Mouse (Mus musculus) hindbrain, embryonic 11.5 days (tissue): ENCODE data around the gene Pdap1. TPM values are rescaled to one million over a fixed set of nuclear protein-coding genes. Genes with fewer than 3 reads are reported as not detected.
A peak's percentile ranks its signal among the peaks of the same experiment; 100 is the strongest.

Source experiments
- ATAC-seq: fragments of 200-750 bp; cut with Nextera tagmentation; 2 replicates; pipeline ENCODE4 v1.8.0; 2017; ENCODE audit warnings: mild to moderate bottlenecking, moderate TSS enrichment, moderate library complexity; ENCODE audit not compliant: low FRiP score
- DNase-seq: peaks from one replicate; pipeline ENCODE4 v3.0.0-alpha.2; 2015; ENCODE audit warnings: low spot score
- H3K27ac ChIP-seq: fragments of 300-500 bp; sonication (generic); 2 replicates; pipeline ENCODE4 v1.5.1; 2014; ENCODE audit warnings: mild to moderate bottlenecking, low read depth, low read length
- H3K27me3 ChIP-seq: fragments of 300-500 bp; sonication (generic); 2 replicates; pipeline ENCODE4 v1.6.1; 2014; ENCODE audit warnings: mild to moderate bottlenecking, low read length, moderate library complexity, mixed read lengths; ENCODE audit not compliant: control insufficient read depth, insufficient read depth
- H3K36me3 ChIP-seq: fragments of 300-500 bp; sonication (generic); 2 replicates; pipeline ENCODE4 v1.6.1; 2014; ENCODE audit warnings: mild to moderate bottlenecking, low read length, moderate library complexity, mixed read lengths; ENCODE audit not compliant: control insufficient read depth, insufficient read depth
- H3K4me1 ChIP-seq: fragments of 300-500 bp; sonication (generic); replicated peaks from 2 replicates; pipeline ENCODE4 v1.6.1; 2014; ENCODE audit warnings: low read length, mixed read lengths; ENCODE audit not compliant: control insufficient read depth, insufficient read depth
- H3K4me2 ChIP-seq: fragments of 300-500 bp; sonication (generic); replicated peaks from 2 replicates; pipeline ENCODE4 v1.6.1; 2014; ENCODE audit warnings: mild to moderate bottlenecking, low read depth, low read length
- H3K4me3 ChIP-seq: fragments of 300-500 bp; sonication (generic); 2 replicates; pipeline ENCODE4 v1.5.1; 2014; ENCODE audit warnings: low read depth, low read length
- H3K9ac ChIP-seq: fragments of 300-500 bp; sonication (generic); 2 replicates; pipeline ENCODE4 v1.6.1; 2014; ENCODE audit warnings: low read depth, low read length
- H3K9me3 ChIP-seq: fragments of 300-500 bp; sonication (generic); 2 replicates; pipeline ENCODE4 v1.6.1; 2016; ENCODE audit warnings: low read length; ENCODE audit not compliant: control insufficient read depth
- WGBS: fragments of 180-500 bp; shearing (Covaris S2); extraction: QIAGEN DNeasy Blood & Tissue Kit; methylation state at CpG from one replicate; pipeline ENCODE4 v1.1.7; 2014; 5-methylcytosine and 5-hydroxymethylcytosine counted together
- polyA plus RNA-seq: library from polyadenylated mRNA; unstranded; fragments of >200 nt; fragmentation: Nextera tagmentation; extraction: Ambion mirVana; gene quantifications from 2 replicates; pipeline ENCODE4 v1.2.1, GENCODE M21; 2014

Pdap1 gene
- 127 and 138 TPM in 2 replicates for polyA plus RNA-seq

DNA sequence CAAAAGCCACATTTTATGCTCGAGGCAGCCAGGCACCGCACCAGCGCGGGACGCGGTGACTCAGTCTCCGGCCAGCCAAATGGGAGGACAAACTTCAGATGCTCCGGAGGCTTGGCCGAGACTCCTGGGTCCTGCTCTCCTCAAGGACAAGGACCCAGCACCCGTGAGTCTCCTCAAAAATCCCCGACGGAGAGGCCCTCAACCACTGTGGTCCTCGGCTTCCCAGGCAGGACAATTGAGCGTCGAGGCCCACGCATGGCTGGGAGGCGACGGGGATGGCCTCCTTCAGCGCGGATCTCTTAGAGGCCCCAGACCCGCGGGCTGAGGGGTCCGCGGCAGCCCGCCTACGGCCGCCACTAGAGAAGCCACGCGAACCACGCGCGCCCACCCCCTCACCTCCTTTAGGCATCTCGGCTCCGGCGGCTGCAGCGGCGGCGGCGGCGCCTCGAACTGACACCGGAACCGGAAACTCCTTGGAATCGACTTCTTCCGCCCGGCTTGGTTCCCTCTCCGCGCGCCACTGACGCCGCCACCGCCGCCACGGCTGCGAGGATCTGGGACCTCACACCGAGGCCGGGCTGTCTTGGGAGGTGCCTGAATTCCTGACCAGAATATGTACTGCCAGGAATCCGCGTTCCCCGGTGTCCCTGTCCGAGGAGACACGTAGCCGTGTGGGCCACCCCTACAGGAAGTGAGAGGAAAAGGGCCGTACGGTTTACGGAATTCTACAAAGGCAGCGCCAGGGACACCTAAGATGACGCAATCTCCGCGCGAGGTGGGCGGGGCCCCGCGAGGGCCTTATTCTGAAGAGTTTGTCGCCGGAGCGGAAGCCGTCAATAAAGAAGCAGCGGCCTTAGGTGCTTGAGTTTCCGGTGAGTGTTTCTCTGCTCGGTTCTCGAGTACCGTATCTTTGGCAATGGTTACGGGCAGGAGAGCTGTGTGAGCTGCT is at the start of gene Pdap1, which contains the start of gene Bud31:
Gene Pdap1, minus strand, starts transcription at position 668 of the 949 bp plus-strand sequence.
Gene Bud31, plus strand, starts transcription at position 792 of the 949 bp plus-strand sequence.
- no peaks in the 10 kb centered on the region for H3K9me3 ChIP-seq
- H3K9ac ChIP-seq = peak within 1 kb of the TSS; percentile 77
- H3K4me3 ChIP-seq = peak within 1 kb of the TSS; percentile 94
- peak within 1 kb of the TSS; percentile 75 for H3K27ac ChIP-seq
- H3K27me3 ChIP-seq = no peaks in the 10 kb centered on the region
- H3K4me2 ChIP-seq = peak within 1 kb of the TSS; percentile 69
- ATAC-seq = peak; percentile 92
- 0 out of 2 replicates have a peak, but pooled peaks cover 7% of the 10 kb centered on the region for H3K36me3 ChIP-seq
- DNase-seq = peak; percentile 95
- under 1% methylated on average over 82 of the region's 84 CpGs for WGBS
- peaks cover 5% of the 10 kb centered on the region for H3K4me1 ChIP-seq

DNA sequence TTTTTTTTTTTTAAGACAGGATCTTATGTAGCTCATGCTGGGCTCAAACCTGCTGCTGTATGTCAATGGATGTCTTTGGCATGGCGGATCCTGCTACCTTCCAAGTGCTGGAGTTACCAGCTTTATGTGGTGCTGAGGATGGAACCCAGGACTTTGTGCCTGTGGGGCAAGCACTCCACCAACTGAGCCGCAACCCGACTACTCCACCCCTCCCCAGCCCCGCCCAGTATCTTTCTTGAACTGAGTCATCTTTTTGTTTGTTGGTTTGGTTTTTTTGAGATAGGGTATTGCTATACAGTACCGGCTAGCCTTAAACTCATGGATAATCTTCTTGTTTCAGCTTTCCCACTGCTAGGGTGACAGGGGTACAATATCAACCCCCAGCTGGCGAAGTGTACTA is 49.4 kb upstream of the Pdap1 start:
- Histone ChIP-seq H3K27ac (no peak overlapping the region), H3K9ac (no peak overlapping the region), H3K9me3 (no peaks in the 10 kb centered on the region), H3K4me3 (no peak overlapping the region; the same call in 1 of the 2 replicates), H3K4me1 (0 out of 2 replicates have a peak, but pooled peaks cover 2% of the 10 kb centered on the region), H3K27me3 (no peaks in the 10 kb centered on the region), H3K36me3 (peaks cover 13% of the 10 kb centered on the region; the same call in 1 of the 2 replicates), H3K4me2 (no peak overlapping the region)
- 94% methylated on average over 6 of the region's 6 CpGs for WGBS
- DNase-seq = no peak
- ATAC-seq = no peak

DNA sequence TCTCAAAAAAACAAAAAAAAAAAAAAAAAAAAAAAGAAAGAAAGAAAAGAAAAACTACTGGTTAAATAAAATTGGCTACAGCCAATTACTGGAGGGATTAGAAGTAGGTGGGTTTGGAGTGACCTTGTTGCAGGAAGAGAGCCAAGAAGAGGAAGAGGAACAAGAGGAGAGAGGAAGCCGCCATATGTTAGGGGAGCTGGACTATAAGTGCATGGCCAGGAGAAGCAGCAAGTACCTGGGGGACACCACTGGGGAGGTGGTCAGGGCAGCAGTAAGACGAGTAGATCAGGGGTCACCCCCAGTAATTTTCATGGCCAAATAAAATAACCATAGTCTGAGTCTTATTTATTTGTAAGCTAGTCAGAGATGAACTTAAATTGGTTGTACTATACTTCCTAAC is 45.2 kb upstream of the Pdap1 start:
- 91% methylated on average over 2 of the region's 2 CpGs for WGBS

DNA sequence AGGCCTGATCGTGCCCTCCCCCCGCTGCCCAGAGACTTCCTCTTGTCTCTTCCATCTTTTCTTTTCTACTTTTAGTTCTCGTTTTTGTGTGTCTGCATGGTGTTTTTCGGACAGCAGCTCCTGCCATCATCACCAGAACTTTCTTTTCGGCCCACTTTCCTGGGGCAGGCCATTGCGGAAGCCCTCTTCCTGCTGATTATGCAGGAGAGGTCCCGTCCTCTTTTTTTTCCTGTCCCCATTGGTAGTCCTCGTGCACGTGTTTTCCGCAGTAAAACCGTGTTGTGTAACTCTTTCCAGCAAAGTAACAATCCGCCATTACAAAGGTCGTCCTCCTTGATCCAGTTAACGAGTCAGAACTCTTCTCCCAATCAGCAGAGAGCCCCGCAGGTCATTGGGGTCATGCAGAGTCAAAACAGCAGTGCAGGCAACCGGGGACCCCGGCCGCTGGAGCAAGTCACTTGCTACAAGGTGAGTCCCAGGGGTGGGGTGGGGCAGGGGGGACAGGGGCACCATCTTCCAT is 38.5 kb upstream of the Pdap1 start:
- Histone ChIP-seq H3K36me3 (peaks cover 20% of the 10 kb centered on the region), H3K4me2 (no peak overlapping the region), H3K9ac (no peak overlapping the region), H3K9me3 (no peaks in the 10 kb centered on the region), H3K27me3 (no peaks in the 10 kb centered on the region), H3K4me3 (no peak overlapping the region), H3K27ac (no peak overlapping the region), H3K4me1 (no peaks in the 10 kb centered on the region)
- no peak for ATAC-seq
- DNase-seq = no peak
- 88% methylated on average over 18 of the region's 18 CpGs for WGBS

More for the DNA sequence above, 45.2 kb upstream of the Pdap1 start:
- no peaks in the 10 kb centered on the region for H3K9me3 ChIP-seq
- H3K36me3 ChIP-seq = peaks cover 21% of the 10 kb centered on the region; the same call in 1 of the 2 replicates
- DNase-seq (no peak), ATAC-seq (no peak)
- H3K27me3 ChIP-seq = no peaks in the 10 kb centered on the region
- H3K4me1 ChIP-seq = 0 out of 2 replicates have a peak, but pooled peaks cover 1% of the 10 kb centered on the region
- H3K4me2 ChIP-seq = no peak overlapping the region
- H3K27ac ChIP-seq = no peak overlapping the region
- no peak overlapping the region for H3K4me3 ChIP-seq
- no peak overlapping the region for H3K9ac ChIP-seq

DNA sequence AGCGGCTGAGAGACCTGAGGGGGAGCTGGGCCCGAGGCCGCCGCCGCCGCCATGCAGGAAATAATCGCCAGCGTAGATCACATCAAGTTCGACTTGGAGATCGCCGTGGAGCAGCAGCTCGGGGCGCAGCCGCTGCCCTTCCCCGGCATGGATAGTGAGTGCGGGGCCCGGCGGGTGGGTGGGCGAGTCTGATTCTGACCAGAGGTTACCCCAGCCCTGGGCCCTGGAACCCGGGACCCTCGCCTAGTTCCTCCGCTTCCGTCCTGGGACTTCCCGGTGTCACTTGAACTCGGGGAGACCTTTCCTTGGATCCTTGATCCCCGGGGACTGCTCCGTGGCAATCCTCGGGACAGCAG is 27.2 kb upstream of the Pdap1 start:
- peak overlapping the region; percentile 63 for H3K27ac ChIP-seq
- WGBS = under 1% methylated on average over 24 of the region's 28 CpGs
- peaks cover 4% of the 10 kb centered on the region; the same call in 1 of the 2 replicates for H3K4me1 ChIP-seq
- no peaks in the 10 kb centered on the region for H3K27me3 ChIP-seq
- ATAC-seq (peak; percentile 78), DNase-seq (no peak)
- H3K4me2 ChIP-seq = peak overlapping the region; percentile 56
- H3K9ac ChIP-seq = peak overlapping the region; percentile 88
- H3K36me3 ChIP-seq = 0 out of 2 replicates have a peak, but pooled peaks cover 3% of the 10 kb centered on the region
- H3K9me3 ChIP-seq = no peaks in the 10 kb centered on the region
- peak overlapping the region; percentile 90 for H3K4me3 ChIP-seq

DNA sequence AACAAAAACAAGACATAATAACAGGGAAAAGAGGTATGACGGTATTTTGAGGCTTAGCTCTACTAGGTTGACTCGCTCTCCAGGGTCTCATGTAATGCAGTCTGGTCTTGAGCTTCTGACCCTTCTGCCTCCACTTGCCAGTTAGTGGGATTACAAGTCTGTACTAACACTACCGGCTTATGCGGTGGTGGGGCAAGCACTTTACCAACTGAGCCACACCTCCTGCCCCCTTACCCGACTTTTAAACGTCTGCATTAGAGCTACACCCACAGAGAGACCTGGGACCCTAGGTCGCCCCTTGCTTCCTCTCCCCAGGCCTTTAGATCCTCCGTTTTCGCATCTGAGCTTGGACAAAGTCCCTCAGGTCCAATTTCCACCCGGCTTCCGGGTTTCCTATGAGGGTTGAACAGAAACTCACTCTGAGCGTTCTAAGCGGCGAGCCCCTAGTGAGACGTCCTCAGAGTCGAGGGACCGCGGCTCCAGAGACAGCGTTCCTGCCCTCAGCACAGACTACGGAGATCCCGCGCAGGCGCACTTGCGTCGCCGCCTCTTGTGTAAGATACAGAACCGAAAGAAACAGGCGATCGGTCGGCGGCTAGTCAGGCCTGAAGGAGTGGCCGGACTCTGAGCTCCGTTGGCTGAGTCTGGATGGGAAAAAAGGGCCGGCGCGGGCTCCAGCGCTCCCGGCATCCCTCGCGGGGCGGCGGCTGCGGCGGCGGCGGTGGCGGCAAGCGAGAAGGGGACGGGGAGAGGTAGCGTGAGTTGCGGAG is 26.7 kb upstream of the Pdap1 start, which contains the start of the genes Ptcd1 and Cpsf4:
Gene Ptcd1, minus strand, starts transcription at position 573 of the 770 bp plus-strand sequence.
Gene Cpsf4, plus strand, starts transcription at position 678 of the 770 bp plus-strand sequence.
- Histone ChIP-seq H3K27ac (peak within 1 kb of the TSS; percentile 70), H3K9me3 (no peaks in the 10 kb centered on the region), H3K27me3 (no peaks in the 10 kb centered on the region), H3K9ac (peak within 1 kb of the TSS; percentile 88), H3K36me3 (0 out of 2 replicates have a peak, but pooled peaks cover 3% of the 10 kb centered on the region), H3K4me1 (peaks cover 4% of the 10 kb centered on the region; the same call in 1 of the 2 replicates), H3K4me3 (peak within 1 kb of the TSS; percentile 90), H3K4me2 (peak within 1 kb of the TSS; percentile 68)
- WGBS = under 1% methylated on average over 50 of the region's 51 CpGs
- peak; percentile 100 for DNase-seq
- ATAC-seq = peak; percentile 97

DNA sequence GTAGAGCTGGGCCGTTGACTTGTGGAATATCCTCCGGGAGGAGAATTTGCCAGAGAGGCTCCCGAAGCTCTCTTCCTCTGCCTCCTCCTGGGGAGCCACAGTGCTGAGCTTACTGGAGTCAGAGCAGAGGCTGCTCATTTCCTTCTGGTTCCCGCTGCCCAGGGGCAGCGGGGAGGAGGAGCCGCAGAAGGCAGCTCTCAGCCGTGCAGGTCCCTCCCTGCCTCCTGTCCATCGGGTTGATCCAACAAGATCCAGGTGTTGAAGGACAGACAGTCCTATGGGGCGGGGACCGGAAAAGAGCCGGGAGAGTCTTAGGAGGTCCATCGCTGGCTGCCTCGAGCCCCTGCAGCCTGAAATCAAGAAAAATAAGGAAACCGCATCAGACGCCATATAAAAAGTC is 25.1 kb upstream of the Pdap1 start:
- Histone ChIP-seq H3K27me3 (no peaks in the 10 kb centered on the region), H3K4me1 (peaks cover 4% of the 10 kb centered on the region; the same call in 1 of the 2 replicates), H3K4me2 (no peak overlapping the region), H3K4me3 (no peak overlapping the region), H3K9me3 (no peaks in the 10 kb centered on the region), H3K36me3 (no peaks in the 10 kb centered on the region), H3K9ac (no peak overlapping the region), H3K27ac (no peak overlapping the region)
- no peak for DNase-seq
- 89% methylated on average over 15 of the region's 15 CpGs for WGBS
- ATAC-seq = no peak

DNA sequence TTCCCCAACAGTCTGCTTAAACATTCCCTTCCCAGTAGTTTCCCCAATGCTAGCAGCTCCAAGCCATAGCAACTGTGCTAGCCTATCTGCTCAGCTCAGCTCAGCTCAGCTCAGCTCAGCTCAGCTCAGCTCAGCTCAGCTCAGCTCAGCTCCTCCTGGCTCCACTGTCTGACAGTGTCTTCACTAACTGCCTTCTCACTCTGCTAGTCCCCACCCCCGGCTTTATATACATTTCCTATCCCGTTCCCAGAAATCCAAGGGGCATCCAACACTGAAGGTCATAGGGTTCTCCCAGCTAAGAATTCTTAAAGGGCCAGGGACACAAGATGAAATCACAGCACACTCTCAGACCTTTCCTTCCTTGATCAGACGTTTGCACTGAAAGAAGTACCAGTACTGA is 24.7 kb upstream of the Pdap1 start:
- H3K36me3 ChIP-seq = no peaks in the 10 kb centered on the region
- DNase-seq = no peak
- H3K4me1 ChIP-seq = peaks cover 4% of the 10 kb centered on the region; the same call in 1 of the 2 replicates
- no peaks in the 10 kb centered on the region for H3K9me3 ChIP-seq
- 61% methylated on average over 3 of the region's 3 CpGs for WGBS
- no peak overlapping the region for H3K4me3 ChIP-seq
- H3K27me3 ChIP-seq = no peaks in the 10 kb centered on the region
- H3K27ac ChIP-seq = no peak overlapping the region
- no peak overlapping the region for H3K9ac ChIP-seq
- no peak overlapping the region for H3K4me2 ChIP-seq
- no peak for ATAC-seq
